Mouse (Mus musculus) monocyte, adult 2 months (primary cell): ENCODE results near the gene Rps15.

ENCODE experiments used
- DNase-seq, 2 experiments: peaks; one replicate each; pipeline ENCODE4 v3.0.0; 2022; ENCODE audit warnings: low spot score in 2 of 2, low read depth in 1 of 2

The Rps15 gene

GRCm38 (mm10) chr10:80339941-80340750 lies 47.9 kb downstream of the Rps15 start:
- DNase-seq, result peak; percentile 43 to 79

- DNase-seq, result no peak
These were observed 48.8 kb downstream of the Rps15 start for GRCm38 (mm10) chr10:80341026-80341425.

GRCm38 (mm10) chr10:80341491-80342304 lies 49.4 kb downstream of the Rps15 start:
- no peak for DNase-seq

GRCm38 (mm10) chr10:80342305-80342748 lies 50.1 kb downstream of the Rps15 start:
- DNase-seq, result no peak

GRCm38 (mm10) chr10:80342749-80343424 lies 50.6 kb downstream of the Rps15 start:
- DNase-seq, result no peak

- DNase-seq, result no peak
These were observed 51.2 kb downstream of the Rps15 start for GRCm38 (mm10) chr10:80343425-80343895.
